Mouse (Mus musculus): ENCODE measurements around the gene Pmp22. TPM values are rescaled to one million over a fixed set of nuclear protein-coding genes. Genes with fewer than 3 reads are reported as not detected.

The Pmp22 gene
- polyA plus RNA-seq (2012; rRNA removed) = 7.3 and 21.8 TPM in 2 replicates

GRCm38 (mm10) chr11:63128784-63129183, at the start of gene Pmp22:
Gene Pmp22, plus strand, starts transcription at chr11:63128982.
- no peak for DNase-seq (ENCODE audit: low read depth)
- TF ChIP-seq CTCF (IDR thresholded peaks at IDR 0.05; ENCODE audit: borderline replicate concordance, extremely low read depth, insufficient read depth, insufficient read length) (no peak), POLR2A (IDR thresholded peaks at IDR 0.05; ENCODE audit: borderline replicate concordance, extremely low read depth, insufficient read depth, insufficient read length, poor library complexity, severe bottlenecking) (no peak)

DNA sequence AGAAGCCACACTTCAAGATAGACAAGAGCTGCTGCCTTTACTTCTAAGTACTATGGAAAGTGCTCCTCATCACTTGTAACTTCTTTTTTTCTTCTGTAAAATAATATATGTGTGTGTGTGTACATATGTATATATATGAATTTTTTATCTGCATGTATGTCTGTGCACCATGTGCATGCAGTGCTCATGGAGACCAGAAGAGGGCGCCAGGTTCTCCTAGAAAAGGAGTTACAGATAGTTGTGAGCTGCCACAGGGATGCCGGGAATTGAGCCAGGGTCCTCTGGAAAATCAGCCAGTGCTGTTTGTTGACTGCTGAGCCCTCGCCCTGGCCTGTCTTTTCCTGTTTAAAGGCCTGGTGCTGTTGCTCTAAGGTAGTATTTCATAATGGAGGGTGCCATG, 44.2 kb upstream of the Pmp22 start:
- no peak for DNase-seq (ENCODE audit: low read depth)
- no peak for TF ChIP-seq POLR2A (IDR thresholded peaks at IDR 0.05; ENCODE audit: borderline replicate concordance, extremely low read depth, insufficient read depth, insufficient read length, poor library complexity, severe bottlenecking)
- peak; percentile 34; the same call in 1 of the 2 replicates for TF ChIP-seq CTCF (IDR thresholded peaks at IDR 0.05; ENCODE audit: borderline replicate concordance, extremely low read depth, insufficient read depth, insufficient read length)

DNA sequence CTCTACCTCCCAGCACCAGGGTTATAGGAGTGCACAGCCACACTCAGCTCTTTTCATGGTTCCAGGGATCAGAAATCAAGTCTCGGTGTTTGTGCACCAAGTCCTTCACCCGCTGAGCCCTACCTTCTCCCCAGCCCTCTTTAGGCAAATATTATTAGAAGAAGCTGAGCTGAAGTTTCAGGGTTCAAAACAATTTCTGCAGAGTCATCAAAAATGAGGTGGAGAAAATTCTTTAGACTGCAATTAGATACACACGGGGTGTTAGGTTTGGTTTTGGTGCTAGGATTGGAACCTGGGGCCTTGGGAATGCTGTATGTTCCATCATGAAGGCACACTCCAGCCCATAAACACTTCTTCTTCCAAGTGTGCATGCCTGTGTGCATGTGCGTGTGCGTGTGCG, 40.1 kb upstream of the Pmp22 start:
- TF ChIP-seq POLR2A (IDR thresholded peaks at IDR 0.05; ENCODE audit: borderline replicate concordance, extremely low read depth, insufficient read depth, insufficient read length, poor library complexity, severe bottlenecking) (no peak), CTCF (IDR thresholded peaks at IDR 0.05; ENCODE audit: borderline replicate concordance, extremely low read depth, insufficient read depth, insufficient read length) (no peak)
- no peak for DNase-seq (ENCODE audit: low read depth)

- no peak for TF ChIP-seq CTCF (IDR thresholded peaks at IDR 0.05; ENCODE audit: borderline replicate concordance, extremely low read depth, insufficient read depth, insufficient read length)
- no peak for TF ChIP-seq POLR2A (IDR thresholded peaks at IDR 0.05; ENCODE audit: borderline replicate concordance, extremely low read depth, insufficient read depth, insufficient read length, poor library complexity, severe bottlenecking)
- DNase-seq (ENCODE audit: low read depth) = no peak
Observed at GRCm38 (mm10) chr11:63090210-63090609, 38.6 kb upstream of the Pmp22 start.

- DNase-seq (ENCODE audit: low read depth) = no peak
- TF ChIP-seq POLR2A (IDR thresholded peaks at IDR 0.05; ENCODE audit: borderline replicate concordance, extremely low read depth, insufficient read depth, insufficient read length, poor library complexity, severe bottlenecking) = no peak
- no peak for TF ChIP-seq CTCF (IDR thresholded peaks at IDR 0.05; ENCODE audit: borderline replicate concordance, extremely low read depth, insufficient read depth, insufficient read length)
Observed at GRCm38 (mm10) chr11:63090986-63091385, 37.8 kb upstream of the Pmp22 start.

GRCm38 (mm10) chr11:63092271-63092670, 36.5 kb upstream of the Pmp22 start:
- no peak for DNase-seq (ENCODE audit: low read depth)
- TF ChIP-seq CTCF (IDR thresholded peaks at IDR 0.05; ENCODE audit: borderline replicate concordance, extremely low read depth, insufficient read depth, insufficient read length) (no peak), POLR2A (IDR thresholded peaks at IDR 0.05; ENCODE audit: borderline replicate concordance, extremely low read depth, insufficient read depth, insufficient read length, poor library complexity, severe bottlenecking) (no peak)

DNA sequence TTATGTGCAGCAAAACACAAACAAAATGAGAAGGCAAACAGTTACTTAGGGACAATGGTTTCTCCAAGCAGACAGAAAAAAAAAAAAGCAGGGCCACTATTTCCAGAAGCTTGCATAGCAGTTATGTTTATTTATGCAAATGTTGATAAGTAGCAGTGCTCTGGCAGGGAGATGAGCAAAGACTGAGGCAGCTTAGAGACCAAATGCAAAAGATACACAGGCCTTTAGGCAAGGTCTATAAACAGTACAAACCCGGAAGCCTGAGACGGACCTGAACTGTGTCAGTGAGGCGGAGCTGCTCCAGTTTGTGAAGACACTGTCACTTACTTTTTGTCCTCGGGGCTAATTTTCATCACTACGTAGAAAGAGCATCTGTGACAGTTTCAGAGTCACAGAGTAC, 35.2 kb upstream of the Pmp22 start:
- TF ChIP-seq POLR2A (IDR thresholded peaks at IDR 0.05; ENCODE audit: borderline replicate concordance, extremely low read depth, insufficient read depth, insufficient read length, poor library complexity, severe bottlenecking) = no peak
- no peak for TF ChIP-seq CTCF (IDR thresholded peaks at IDR 0.05; ENCODE audit: borderline replicate concordance, extremely low read depth, insufficient read depth, insufficient read length)
- no peak for DNase-seq (ENCODE audit: low read depth)

- no peak for DNase-seq (ENCODE audit: low read depth)
- no peak for TF ChIP-seq CTCF (IDR thresholded peaks at IDR 0.05; ENCODE audit: borderline replicate concordance, extremely low read depth, insufficient read depth, insufficient read length)
- no peak for TF ChIP-seq POLR2A (IDR thresholded peaks at IDR 0.05; ENCODE audit: borderline replicate concordance, extremely low read depth, insufficient read depth, insufficient read length, poor library complexity, severe bottlenecking)
Observed at GRCm38 (mm10) chr11:63094496-63094895, 34.3 kb upstream of the Pmp22 start.

DNA sequence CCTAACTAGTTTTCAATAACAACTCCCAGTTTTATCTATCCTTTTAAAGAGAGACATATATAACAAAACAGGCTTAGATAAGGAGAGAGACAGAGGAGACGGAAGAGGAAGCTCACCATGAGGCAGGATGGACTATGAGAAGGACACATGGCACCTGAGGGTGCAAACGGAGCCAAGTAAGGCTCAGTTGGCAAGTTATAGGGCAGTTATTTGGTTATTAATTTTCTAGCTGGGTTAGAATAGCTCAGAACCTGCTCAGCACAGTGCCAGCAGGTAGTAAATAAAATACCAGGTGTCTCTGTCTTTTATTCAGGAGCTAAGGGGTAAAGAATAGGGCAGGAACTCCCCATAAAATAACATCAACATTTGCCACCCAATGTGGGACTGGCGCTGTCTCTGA, 30.8 kb upstream of the Pmp22 start:
- DNase-seq (ENCODE audit: low read depth) = no peak
- no peak for TF ChIP-seq CTCF (IDR thresholded peaks at IDR 0.05; ENCODE audit: borderline replicate concordance, extremely low read depth, insufficient read depth, insufficient read length)
- TF ChIP-seq POLR2A (IDR thresholded peaks at IDR 0.05; ENCODE audit: borderline replicate concordance, extremely low read depth, insufficient read depth, insufficient read length, poor library complexity, severe bottlenecking) = no peak

- DNase-seq (ENCODE audit: low read depth) = no peak
- TF ChIP-seq POLR2A (IDR thresholded peaks at IDR 0.05; ENCODE audit: borderline replicate concordance, extremely low read depth, insufficient read depth, insufficient read length, poor library complexity, severe bottlenecking) (no peak), CTCF (IDR thresholded peaks at IDR 0.05; ENCODE audit: borderline replicate concordance, extremely low read depth, insufficient read depth, insufficient read length) (no peak)
Observed at GRCm38 (mm10) chr11:63099390-63099789, 29.4 kb upstream of the Pmp22 start.

GRCm38 (mm10) chr11:63103256-63103655, 25.5 kb upstream of the Pmp22 start:
- no peak for DNase-seq (ENCODE audit: low read depth)
- TF ChIP-seq POLR2A (IDR thresholded peaks at IDR 0.05; ENCODE audit: borderline replicate concordance, extremely low read depth, insufficient read depth, insufficient read length, poor library complexity, severe bottlenecking) (no peak), CTCF (IDR thresholded peaks at IDR 0.05; ENCODE audit: borderline replicate concordance, extremely low read depth, insufficient read depth, insufficient read length) (no peak)

DNA sequence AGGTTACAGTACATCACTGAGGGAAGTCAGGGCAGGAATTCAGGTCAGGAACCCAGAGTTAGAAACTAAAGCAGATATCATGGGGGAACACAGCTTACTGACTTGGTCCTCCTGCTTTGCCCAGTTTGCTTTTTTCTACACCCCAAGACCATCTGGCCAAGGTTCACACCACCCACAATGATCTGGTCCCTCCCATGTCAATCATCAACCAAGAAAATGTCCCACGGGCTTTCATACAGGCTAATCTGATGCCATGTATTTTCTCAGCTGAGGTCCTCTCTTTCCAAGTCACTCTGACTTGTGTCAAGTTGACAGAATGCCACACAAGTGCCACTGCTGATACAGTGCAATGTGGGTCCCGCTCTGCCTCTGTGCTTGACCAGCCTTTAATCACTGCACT, 24.8 kb upstream of the Pmp22 start:
- DNase-seq (ENCODE audit: low read depth) = no peak
- TF ChIP-seq CTCF (IDR thresholded peaks at IDR 0.05; ENCODE audit: borderline replicate concordance, extremely low read depth, insufficient read depth, insufficient read length) = no peak
- TF ChIP-seq POLR2A (IDR thresholded peaks at IDR 0.05; ENCODE audit: borderline replicate concordance, extremely low read depth, insufficient read depth, insufficient read length, poor library complexity, severe bottlenecking) = no peak
